Mouse (Mus musculus) midbrain, embryonic 10.5 days (tissue): ENCODE data around the gene Adssl1. TPM values are rescaled to one million over a fixed set of nuclear protein-coding genes. Genes with fewer than 3 reads are reported as not detected.

Experiments used
- DNase-seq: peaks from one replicate; pipeline ENCODE4 v3.0.0-alpha.2; 2017; ENCODE audit warnings: low spot score
- H3K27ac ChIP-seq: fragments of 300-500 bp; sonication (generic); replicated peaks from 2 replicates; pipeline ENCODE4 v1.5.1; 2016; ENCODE audit warnings: mild to moderate bottlenecking
- H3K27me3 ChIP-seq: fragments of 300-500 bp; sonication (generic); 2 replicates; pipeline ENCODE4 v1.6.1; 2016; ENCODE audit warnings: low read depth, mild to moderate bottlenecking; ENCODE audit not compliant: poor library complexity, severe bottlenecking
- H3K36me3 ChIP-seq: fragments of 300-500 bp; sonication (generic); 2 replicates; pipeline ENCODE4 v1.6.1; 2016; ENCODE audit warnings: mild to moderate bottlenecking, moderate library complexity
- H3K4me1 ChIP-seq: fragments of 300-500 bp; sonication (generic); 2 replicates; pipeline ENCODE4 v1.6.1; 2016
- H3K4me3 ChIP-seq: fragments of 300-500 bp; sonication (generic); 2 replicates; pipeline ENCODE4 v1.5.1; 2016; ENCODE audit warnings: mild to moderate bottlenecking, moderate library complexity
- H3K9me3 ChIP-seq: fragments of 300-500 bp; sonication (generic); replicated peaks from 2 replicates; pipeline ENCODE4 v1.6.1; 2016; ENCODE audit warnings: mild to moderate bottlenecking
- WGBS: fragments of 180-500 bp; shearing (Covaris S2); methylation state at CpG from one replicate; pipeline ENCODE4 v1.1.7; 2016; 5-methylcytosine and 5-hydroxymethylcytosine counted together
- polyA plus RNA-seq: library from polyadenylated mRNA; unstranded; fragments of >200 nt; fragmentation: Nextera tagmentation; extraction: Ambion mirVana; gene quantifications from 2 replicates; pipeline ENCODE4 v1.2.1, GENCODE M21; 2016

Adssl1 gene
- polyA plus RNA-seq, 1 experiment from 2014 or later: 3.4 TPM

GRCm38 (mm10) chr12:112667619-112668297, 47.9 kb downstream of the Adssl1 start:
- DNase-seq: no peak
- H3K4me1 ChIP-seq: peaks cover 92% of the 10 kb centered on the region
- no peaks in the 10 kb centered on the region for H3K9me3 ChIP-seq
- 94% methylated on average over 10 of the region's 10 CpGs for WGBS
- no peaks in the 10 kb centered on the region for H3K27me3 ChIP-seq
- H3K4me3 ChIP-seq: no peak overlapping the region
- H3K36me3 ChIP-seq: peaks cover 96% of the 10 kb centered on the region
- H3K27ac ChIP-seq: peak overlapping the region; percentile 43; the same call in 1 of the 2 replicates

GRCm38 (mm10) chr12:112670718-112671393, 51.0 kb downstream of the Adssl1 start:
- WGBS: 58% methylated on average over 9 of the region's 9 CpGs
- Histone ChIP-seq H3K4me3 (peak overlapping the region; percentile 99), H3K27ac (peak overlapping the region; percentile 99), H3K27me3 (no peaks in the 10 kb centered on the region), H3K4me1 (peaks cover 87% of the 10 kb centered on the region), H3K36me3 (peaks cover 65% of the 10 kb centered on the region), H3K9me3 (no peaks in the 10 kb centered on the region)
- DNase-seq: peak; percentile 46

- H3K27me3 ChIP-seq: peaks cover 10% of the 10 kb centered on the region
- H3K27ac ChIP-seq: peak overlapping the region; percentile 99
- peak overlapping the region; percentile 99 for H3K4me3 ChIP-seq
- 84% methylated on average over 7 of the region's 7 CpGs for WGBS
- peaks cover 55% of the 10 kb centered on the region for H3K36me3 ChIP-seq
- H3K9me3 ChIP-seq: no peaks in the 10 kb centered on the region
- peaks cover 81% of the 10 kb centered on the region for H3K4me1 ChIP-seq
- peak; percentile 34 for DNase-seq
Measured at GRCm38 (mm10) chr12:112671891-112672290, 52.0 kb downstream of the Adssl1 start.

- 12% methylated on average over 17 of the region's 21 CpGs for WGBS
- Histone ChIP-seq H3K4me1 (peaks cover 82% of the 10 kb centered on the region), H3K4me3 (peak overlapping the region; percentile 99), H3K27ac (peak overlapping the region; percentile 99), H3K9me3 (no peaks in the 10 kb centered on the region), H3K36me3 (peaks cover 44% of the 10 kb centered on the region), H3K27me3 (peaks cover 21% of the 10 kb centered on the region)
- DNase-seq: peak; percentile 59
Measured at GRCm38 (mm10) chr12:112672744-112673575, 53.1 kb downstream of the Adssl1 start.

- Histone ChIP-seq H3K4me3 (peak overlapping the region; percentile 99), H3K9me3 (no peaks in the 10 kb centered on the region), H3K27me3 (peaks cover 27% of the 10 kb centered on the region), H3K4me1 (peaks cover 82% of the 10 kb centered on the region), H3K36me3 (peaks cover 38% of the 10 kb centered on the region), H3K27ac (peak overlapping the region; percentile 99)
- peak; percentile 59 for DNase-seq
- 1% methylated on average over 67 of the region's 68 CpGs for WGBS
Measured at GRCm38 (mm10) chr12:112673576-112674091, 53.8 kb downstream of the Adssl1 start.

- Histone ChIP-seq H3K36me3 (peaks cover 30% of the 10 kb centered on the region), H3K4me3 (peak within 1 kb of the TSS; percentile 99), H3K27ac (peak within 1 kb of the TSS; percentile 99), H3K27me3 (peaks cover 34% of the 10 kb centered on the region), H3K9me3 (no peaks in the 10 kb centered on the region), H3K4me1 (peaks cover 82% of the 10 kb centered on the region)
- DNase-seq: peak; percentile 66
- 11% methylated on average over 62 of the region's 70 CpGs for WGBS
Measured at GRCm38 (mm10) chr12:112674132-112675011, 54.5 kb downstream of the Adssl1 start, which contains the start of gene Akt1. Gene Akt1, minus strand, starts transcription at chr12:112674884.

GRCm38 (mm10) chr12:112675245-112676035, 55.6 kb downstream of the Adssl1 start:
- DNase-seq: peak; percentile 88
- Histone ChIP-seq H3K9me3 (no peaks in the 10 kb centered on the region), H3K4me1 (peaks cover 82% of the 10 kb centered on the region), H3K27me3 (peaks cover 45% of the 10 kb centered on the region), H3K36me3 (peaks cover 25% of the 10 kb centered on the region), H3K27ac (peak overlapping the region; percentile 99), H3K4me3 (peak overlapping the region; percentile 99)
- 15% methylated on average over 18 of the region's 18 CpGs for WGBS

- 68% methylated on average over 5 of the region's 5 CpGs for WGBS
- Histone ChIP-seq H3K4me1 (peaks cover 79% of the 10 kb centered on the region), H3K36me3 (peaks cover 21% of the 10 kb centered on the region), H3K27me3 (peaks cover 61% of the 10 kb centered on the region), H3K4me3 (no peak overlapping the region), H3K9me3 (no peaks in the 10 kb centered on the region), H3K27ac (no peak overlapping the region)
- DNase-seq: no peak
Measured at GRCm38 (mm10) chr12:112677076-112677475, 57.2 kb downstream of the Adssl1 start.

GRCm38 (mm10) chr12:112677943-112678554, 58.2 kb downstream of the Adssl1 start:
- Histone ChIP-seq H3K9me3 (no peaks in the 10 kb centered on the region), H3K4me1 (peaks cover 72% of the 10 kb centered on the region), H3K27me3 (peaks cover 71% of the 10 kb centered on the region), H3K4me3 (peak overlapping the region; percentile 70), H3K27ac (peak overlapping the region; percentile 86), H3K36me3 (peaks cover 18% of the 10 kb centered on the region)
- 22% methylated on average over 19 of the region's 19 CpGs for WGBS
- DNase-seq: no peak

GRCm38 (mm10) chr12:112678555-112679026, 58.7 kb downstream of the Adssl1 start, which contains the start of gene Zbtb42:
Gene Zbtb42, plus strand, starts transcription at chr12:112678828.
- H3K9me3 ChIP-seq: no peaks in the 10 kb centered on the region
- peak; percentile 88 for DNase-seq
- peaks cover 76% of the 10 kb centered on the region for H3K27me3 ChIP-seq
- H3K4me3 ChIP-seq: peak within 1 kb of the TSS; percentile 70
- WGBS: under 1% methylated on average over 44 of the region's 60 CpGs
- H3K27ac ChIP-seq: peak within 1 kb of the TSS; percentile 86
- H3K36me3 ChIP-seq: peaks cover 18% of the 10 kb centered on the region
- H3K4me1 ChIP-seq: peaks cover 72% of the 10 kb centered on the region
